Mouse (Mus musculus) midbrain, postnatal 0 days (tissue): ENCODE measurements at regions not wholly inside any gene's neighbourhood (a gene's known extent, or its start where the extent isn't known, plus 50 kb on each side); places are given as distances from the start of the nearest gene placed in this dataset.

ENCODE experiments used
- ATAC-seq: fragments of 200-750 bp; cut with Nextera tagmentation; 2 replicates; pipeline ENCODE4 v1.8.0; 2017; ENCODE audit warnings: moderate number of reproducible peaks, mild to moderate bottlenecking, moderate TSS enrichment, moderate library complexity; ENCODE audit not compliant: low FRiP score
- DNase-seq: peaks from one replicate; pipeline ENCODE4 v3.0.0-alpha.2; 2015; ENCODE audit warnings: low spot score
- H3K27ac ChIP-seq: fragments of 300-500 bp; sonication (generic); 2 replicates; pipeline ENCODE4 v1.5.1; 2014; ENCODE audit warnings: low read depth, mild to moderate bottlenecking, low read length, mixed read lengths
- H3K27me3 ChIP-seq: fragments of 300-500 bp; sonication (generic); 2 replicates; pipeline ENCODE4 v1.6.1; 2014; ENCODE audit warnings: low read length, control low read depth, mixed read lengths; ENCODE audit not compliant: insufficient read depth
- H3K36me3 ChIP-seq: fragments of 300-500 bp; sonication (generic); 2 replicates; pipeline ENCODE4 v1.6.1; 2014; ENCODE audit warnings: low read length, control low read depth, mixed read lengths; ENCODE audit not compliant: insufficient read depth
- H3K4me1 ChIP-seq: fragments of 300-500 bp; sonication (generic); 2 replicates; pipeline ENCODE4 v1.6.1; 2014; ENCODE audit warnings: mild to moderate bottlenecking, control low read depth, antibody characterized with exemption, low read length, mixed read lengths; ENCODE audit not compliant: insufficient read depth
- H3K4me2 ChIP-seq: fragments of 300-500 bp; sonication (generic); 2 replicates; pipeline ENCODE4 v1.6.1; 2014; ENCODE audit warnings: low read depth, mild to moderate bottlenecking, low read length, mixed read lengths; ENCODE audit not compliant: poor library complexity, severe bottlenecking
- H3K4me3 ChIP-seq: fragments of 300-500 bp; sonication (generic); 2 replicates; pipeline ENCODE4 v1.5.1; 2014; ENCODE audit warnings: low read depth, mild to moderate bottlenecking, low read length, moderate library complexity
- H3K9ac ChIP-seq: fragments of 300-500 bp; sonication (generic); replicated peaks from 2 replicates; pipeline ENCODE4 v1.6.1; 2014; ENCODE audit warnings: mild to moderate bottlenecking, low read length, moderate library complexity, mixed read lengths; ENCODE audit not compliant: poor library complexity, severe bottlenecking
- H3K9me3 ChIP-seq: fragments of 300-500 bp; sonication (generic); 2 replicates; pipeline ENCODE4 v1.6.1; 2016; ENCODE audit warnings: low read length, control low read depth
- CTCF ChIP-seq: IDR thresholded peaks from 2 replicates; pipeline ENCODE4 v1.5.1; 2016; ENCODE audit warnings: antibody characterized with exemption, mild to moderate bottlenecking
- WGBS: fragments of 180-500 bp; shearing (Covaris S2); extraction: QIAGEN DNeasy Blood & Tissue Kit; methylation state at CpG from one replicate; pipeline ENCODE4 v1.1.7; 2014; 5-methylcytosine and 5-hydroxymethylcytosine counted together

- Histone ChIP-seq H3K4me2 (no peak overlapping the region), H3K4me3 (no peak overlapping the region), H3K4me1 (no peaks in the 10 kb centered on the region), H3K36me3 (no peaks in the 10 kb centered on the region), H3K27ac (no peak overlapping the region), H3K9ac (no peak overlapping the region), H3K9me3 (no peaks in the 10 kb centered on the region), H3K27me3 (no peaks in the 10 kb centered on the region)
- TF ChIP-seq CTCF = no peak
- WGBS = 85% methylated on average over 5 of the region's 5 CpGs
- DNase-seq (no peak), ATAC-seq (no peak)
These were observed 251.7 kb upstream of the Thrb start for GRCm38 (mm10) chr14:17408343-17408742.

- no peaks in the 10 kb centered on the region for H3K4me1 ChIP-seq
- H3K27ac ChIP-seq = no peak overlapping the region
- no peak overlapping the region for H3K9ac ChIP-seq
- no peak overlapping the region for H3K4me2 ChIP-seq
- no peak overlapping the region for H3K4me3 ChIP-seq
- no peaks in the 10 kb centered on the region for H3K9me3 ChIP-seq
- TF ChIP-seq CTCF = no peak
- H3K27me3 ChIP-seq = no peaks in the 10 kb centered on the region
- 67% methylated on average over 1 of the region's 1 CpGs for WGBS
- ATAC-seq (no peak), DNase-seq (no peak)
- H3K36me3 ChIP-seq = no peaks in the 10 kb centered on the region
These were observed 251.2 kb upstream of the Thrb start for GRCm38 (mm10) chr14:17408813-17409212.

DNA sequence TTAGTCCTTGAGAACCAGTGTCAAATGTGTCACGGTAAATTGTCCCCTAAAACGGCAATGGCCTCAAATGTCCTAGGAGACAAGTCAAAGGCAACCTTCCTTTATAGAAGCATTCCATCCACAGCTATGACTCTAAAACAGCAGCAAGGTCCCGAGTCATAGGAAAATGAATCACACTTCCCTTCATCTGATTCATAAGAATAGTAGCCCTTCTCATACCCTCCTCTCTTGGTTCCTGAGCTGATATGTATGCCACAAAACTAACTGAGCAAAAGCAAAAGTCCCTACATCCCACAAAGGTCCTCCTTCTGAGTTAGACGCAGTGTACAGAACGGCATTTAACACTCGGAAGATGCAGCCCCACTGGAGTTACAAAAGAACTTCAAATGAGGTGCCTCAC is 250.6 kb upstream of the Thrb start:
- no peak overlapping the region for H3K9ac ChIP-seq
- ATAC-seq (no peak), DNase-seq (no peak)
- no peaks in the 10 kb centered on the region for H3K9me3 ChIP-seq
- no peaks in the 10 kb centered on the region for H3K4me1 ChIP-seq
- 93% methylated on average over 6 of the region's 6 CpGs for WGBS
- no peaks in the 10 kb centered on the region for H3K27me3 ChIP-seq
- H3K36me3 ChIP-seq = no peaks in the 10 kb centered on the region
- H3K27ac ChIP-seq = no peak overlapping the region
- TF ChIP-seq CTCF = no peak
- H3K4me3 ChIP-seq = no peak overlapping the region
- no peak overlapping the region for H3K4me2 ChIP-seq

- Histone ChIP-seq H3K4me2 (no peak overlapping the region), H3K36me3 (no peaks in the 10 kb centered on the region), H3K27ac (no peak overlapping the region), H3K4me1 (no peaks in the 10 kb centered on the region), H3K4me3 (no peak overlapping the region), H3K27me3 (no peaks in the 10 kb centered on the region), H3K9me3 (no peaks in the 10 kb centered on the region), H3K9ac (no peak overlapping the region)
- DNase-seq (no peak), ATAC-seq (no peak)
- WGBS = 49% methylated on average over 3 of the region's 3 CpGs
- TF ChIP-seq CTCF = no peak
These were observed 249.3 kb upstream of the Thrb start for GRCm38 (mm10) chr14:17410752-17411151.

GRCm38 (mm10) chr14:17411299-17411698 is 248.8 kb upstream of the Thrb start:
- 62% methylated on average over 1 of the region's 1 CpGs for WGBS
- H3K4me1 ChIP-seq = no peaks in the 10 kb centered on the region
- H3K4me2 ChIP-seq = no peak overlapping the region
- no peak overlapping the region for H3K4me3 ChIP-seq
- no peak for TF ChIP-seq CTCF
- H3K27ac ChIP-seq = no peak overlapping the region
- DNase-seq = no peak
- no peaks in the 10 kb centered on the region for H3K27me3 ChIP-seq
- ATAC-seq = no peak
- H3K36me3 ChIP-seq = no peaks in the 10 kb centered on the region
- no peak overlapping the region for H3K9ac ChIP-seq
- H3K9me3 ChIP-seq = no peaks in the 10 kb centered on the region

GRCm38 (mm10) chr14:17414246-17414888 is 245.7 kb upstream of the Thrb start:
- no peaks in the 10 kb centered on the region for H3K4me1 ChIP-seq
- H3K4me2 ChIP-seq = no peak overlapping the region
- WGBS = 89% methylated on average over 6 of the region's 6 CpGs
- no peak overlapping the region for H3K9ac ChIP-seq
- no peak for TF ChIP-seq CTCF
- H3K27me3 ChIP-seq = no peaks in the 10 kb centered on the region
- DNase-seq (no peak), ATAC-seq (no peak)
- H3K4me3 ChIP-seq = no peak overlapping the region
- no peaks in the 10 kb centered on the region for H3K36me3 ChIP-seq
- H3K27ac ChIP-seq = no peak overlapping the region
- H3K9me3 ChIP-seq = no peaks in the 10 kb centered on the region
